Comparison of ENCODE assay signal across 17 mouse cellular contexts in genomic region chr10:86416806-86417205, GRCm38 (mm10).
DNase-seq lines count a peak whose midpoint lies in the region; ATAC-seq and TF ChIP-seq lines count a peak whose summit lies in the region.
"Had no signal": no experiment of that assay in that cellular context is flagged by ENCODE, and none has a peak within 500 bp of the region (broad histone marks: within the 10 kb centered on the region; RNA-seq: fewer than 3 reads in every experiment).

No protein-coding gene starts in this region.

- no peak overlapping the region for H3K4me2 ChIP-seq in heart, embryonic 16.5 days (ENCODE audit: low read depth, low read length)
- H3K4me2 ChIP-seq in lung, postnatal 0 days (replicated peaks; ENCODE audit: low read depth, low read length): no peak overlapping the region
- H3K4me2 ChIP-seq: embryonic facial prominence, embryonic 13.5 days; kidney, embryonic 15.5 days had no signal

- no peak overlapping the region for H3K9ac ChIP-seq in heart, embryonic 16.5 days (ENCODE audit: low read length)
- H3K9ac ChIP-seq in lung, postnatal 0 days (replicated peaks; ENCODE audit: low read depth): no peak overlapping the region
- H3K9ac ChIP-seq: embryonic facial prominence, embryonic 13.5 days; kidney, embryonic 15.5 days; liver, embryonic 14.5 days had no signal

- H3K27ac ChIP-seq in heart, embryonic 16.5 days (ENCODE audit: low read length): no peak overlapping the region
- no peak overlapping the region for H3K27ac ChIP-seq in lung, postnatal 0 days (ENCODE audit: low read length)
- no peak overlapping the region for H3K27ac ChIP-seq in left cerebral cortex, adult 2 months
- H3K27ac ChIP-seq: embryonic facial prominence, embryonic 13.5 days; hindbrain, postnatal 0 days; kidney, embryonic 15.5 days; liver, embryonic 14.5 days had no signal

- intact Hi-C loops in left cerebral cortex, adult 2 months (cut with DNase I): no loop called here

- H3K4me3 ChIP-seq in heart, embryonic 16.5 days (ENCODE audit: low read length): no peak overlapping the region
- H3K4me3 ChIP-seq in lung, postnatal 0 days (ENCODE audit: low read depth, low read length): no peak overlapping the region
- no peak overlapping the region for H3K4me3 ChIP-seq in left cerebral cortex, adult 2 months
- H3K4me3 ChIP-seq: embryonic facial prominence, embryonic 13.5 days; kidney, embryonic 15.5 days had no signal

- TF ChIP-seq CTCF in lung, postnatal 0 days (IDR thresholded peaks at IDR 0.05): no peak
- TF ChIP-seq CTCF in left cerebral cortex, adult 2 months (IDR thresholded peaks at IDR 0.05): no peak

- H3K4me1 ChIP-seq in heart, embryonic 16.5 days (ENCODE audit: control insufficient read depth, insufficient read depth, low read length): peaks cover 6% of the 10 kb centered on the region; the same call in 1 of the 2 replicates
- no peaks in the 10 kb centered on the region for H3K4me1 ChIP-seq in lung, postnatal 0 days (ENCODE audit: insufficient read depth, low read depth, low read length)
- H3K4me1 ChIP-seq: kidney, embryonic 15.5 days had no signal

- DNase-seq in adrenal gland, adult (ENCODE audit: inconsistent age in 2 of 2, low spot score in 1 of 2): peak; percentile 14 to 76
- DNase-seq in adrenal gland, postnatal 25 days: no peak
- peak; percentile 95 for DNase-seq in heart, adult 11 months
- peak; percentile 39 for DNase-seq in lung, postnatal 0 days (ENCODE audit: low spot score)
- DNase-seq in left cerebral cortex, adult 2 months (ENCODE audit: extremely low spot score in 1 of 2, low spot score in 2 of 2): no peak
- no peak for DNase-seq in cerebellum, postnatal 25 days
- DNase-seq: cerebellum, adult 8-10 months; gastrocnemius, postnatal 14 days; left cerebral cortex, postnatal 4 days; right cerebral cortex, postnatal 4 days had no signal

- H3K9me3 ChIP-seq in heart, embryonic 16.5 days (replicated peaks; ENCODE audit: control insufficient read depth, low read length): no peaks in the 10 kb centered on the region
- no peaks in the 10 kb centered on the region for H3K9me3 ChIP-seq in lung, postnatal 0 days (ENCODE audit: low read length)
- H3K9me3 ChIP-seq: kidney, embryonic 15.5 days had no signal

- WGBS in heart, embryonic 16.5 days: 21% methylated on average over 8 of the region's 8 CpGs
- 43% methylated on average over 8 of the region's 8 CpGs for WGBS in lung, postnatal 0 days

- H3K36me3 ChIP-seq in heart, embryonic 16.5 days (ENCODE audit: control insufficient read depth, insufficient read depth): no peaks in the 10 kb centered on the region
- H3K36me3 ChIP-seq in lung, postnatal 0 days (ENCODE audit: insufficient read depth, low read length): no peaks in the 10 kb centered on the region
- H3K36me3 ChIP-seq: embryonic facial prominence, embryonic 13.5 days had no signal

- no peaks in the 10 kb centered on the region for H3K27me3 ChIP-seq in heart, embryonic 16.5 days (ENCODE audit: control insufficient read depth, insufficient read depth, low read length)
- H3K27me3 ChIP-seq in lung, postnatal 0 days (replicated peaks; ENCODE audit: insufficient read depth, low read length): no peaks in the 10 kb centered on the region
- H3K27me3 ChIP-seq: embryonic facial prominence, embryonic 13.5 days; kidney, embryonic 15.5 days had no signal

- no peak for TF ChIP-seq EP300 in lung, postnatal 0 days (IDR thresholded peaks at IDR 0.05)

- ATAC-seq in heart, embryonic 16.5 days (replicated peaks; ENCODE audit: extremely low read depth, insufficient read depth, low FRiP score): peak; percentile 37; the same call in 1 of the 2 replicates
- peak; percentile 23; the same call in 1 of the 2 replicates for ATAC-seq in lung, postnatal 0 days
- ATAC-seq in frontal cortex, adult (ENCODE audit: low TSS enrichment): no peak
- ATAC-seq: forebrain, embryonic 14.5 days; hindbrain, postnatal 0 days had no signal

Comparison
In these comparisons a context has a peak if more than half of its experiments do, and no peak if none do; other contexts are left out.
1. DNase-seq: peak in adrenal gland, adult (2 of 2), heart, adult 11 months (single experiment) and lung, postnatal 0 days (single experiment); none in adrenal gland, postnatal 25 days (single experiment), left cerebral cortex, adult 2 months (0 of 2) and cerebellum, postnatal 25 days (0 of 2).